Mouse (Mus musculus): ENCODE data around the gene Creb3l1. TPM values are rescaled to one million over a fixed set of nuclear protein-coding genes. Genes with fewer than 3 reads are reported as not detected.

The Creb3l1 gene
- polyA plus RNA-seq, 1 experiment from 2014 or later, result 3.6 TPM

DNA sequence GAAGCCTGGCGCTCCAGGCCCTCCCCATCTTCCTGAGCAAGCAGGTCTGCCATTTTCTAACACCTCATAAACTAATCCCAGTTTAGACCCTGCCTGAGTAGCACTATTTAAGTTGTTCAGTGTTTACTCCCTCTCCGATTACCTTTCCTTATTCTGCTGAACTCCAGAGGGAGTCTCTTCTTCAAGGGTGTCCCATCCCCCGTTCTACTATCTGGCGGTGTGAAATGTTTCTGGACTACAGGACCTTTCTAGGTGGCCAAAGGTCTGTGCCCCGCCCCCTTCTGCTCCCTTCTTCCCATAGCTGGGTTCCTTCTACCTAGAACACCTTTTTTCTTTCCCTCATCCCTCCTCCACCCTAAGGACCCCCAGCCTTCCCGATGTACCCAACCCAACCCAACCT lies 36.0 kb upstream of the Creb3l1 start:
- DNase-seq (ENCODE audit: low spot score) (no peak), ATAC-seq (ENCODE audit: low FRiP score) (no peak)
- Histone ChIP-seq H3K4me2 (replicated peaks) (peak overlapping the region; percentile 95), H3K9ac (peak overlapping the region; percentile 95), H3K27ac (peak overlapping the region; percentile 91), H3K27me3 (ENCODE audit: control insufficient read depth, insufficient read depth, low read length) (peaks cover 27% of the 10 kb centered on the region), H3K4me1 (replicated peaks; ENCODE audit: control insufficient read depth, insufficient read depth, low read length) (peaks cover 15% of the 10 kb centered on the region; the same call in 1 of the 2 replicates), H3K36me3 (replicated peaks; ENCODE audit: control insufficient read depth, insufficient read depth) (no peaks in the 10 kb centered on the region), H3K9me3 (ENCODE audit: control insufficient read depth, low read length) (no peaks in the 10 kb centered on the region), H3K4me3 (replicated peaks; ENCODE audit: low read length) (peak overlapping the region; percentile 75)
- WGBS, result 21% methylated on average over 6 of the region's 6 CpGs

DNA sequence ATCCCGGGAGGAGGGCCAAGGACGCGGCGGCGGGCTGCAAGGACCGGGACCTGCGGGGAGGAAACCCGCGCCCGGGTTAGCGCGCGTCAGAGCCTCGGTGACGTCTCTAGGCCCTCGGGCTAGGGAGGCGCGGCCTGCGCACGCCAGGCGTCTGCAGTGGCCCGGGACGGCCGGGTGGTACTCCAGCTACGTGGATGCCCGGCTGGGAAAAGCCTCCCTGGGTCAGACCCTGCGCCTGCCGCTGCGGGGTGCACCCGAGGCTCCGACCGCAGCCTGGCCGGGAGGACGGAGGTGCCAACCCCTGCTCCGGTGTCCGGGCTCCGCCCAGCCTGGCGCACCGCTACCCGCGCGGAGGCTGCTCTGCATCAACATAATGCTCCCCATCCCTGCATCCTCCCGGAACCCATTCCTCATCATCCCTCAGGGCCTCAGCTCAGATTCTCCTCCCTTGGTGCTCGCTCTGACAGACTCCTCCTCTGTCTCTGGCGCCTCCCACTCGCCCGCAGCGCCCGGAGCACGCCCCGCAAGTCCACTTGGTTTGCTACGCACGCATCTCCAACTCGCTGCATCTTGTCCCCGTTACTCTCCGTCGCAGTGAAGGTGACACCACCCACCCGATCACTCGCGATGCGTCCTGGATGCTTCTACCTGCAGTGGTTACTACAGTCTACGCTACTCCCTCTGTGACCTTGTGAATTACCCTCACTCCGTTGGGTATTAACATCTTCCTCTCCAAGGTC lies 35.3 kb upstream of the Creb3l1 start:
- Histone ChIP-seq H3K36me3 (replicated peaks; ENCODE audit: control insufficient read depth, insufficient read depth) (no peaks in the 10 kb centered on the region), H3K9ac (peak overlapping the region; percentile 95), H3K4me3 (replicated peaks; ENCODE audit: low read length) (peak overlapping the region; percentile 75), H3K4me2 (replicated peaks) (peak overlapping the region; percentile 95), H3K4me1 (replicated peaks; ENCODE audit: control insufficient read depth, insufficient read depth, low read length) (peaks cover 15% of the 10 kb centered on the region; the same call in 1 of the 2 replicates), H3K27ac (peak overlapping the region; percentile 91), H3K27me3 (ENCODE audit: control insufficient read depth, insufficient read depth, low read length) (peaks cover 32% of the 10 kb centered on the region), H3K9me3 (ENCODE audit: control insufficient read depth, low read length) (no peaks in the 10 kb centered on the region)
- ATAC-seq (ENCODE audit: low FRiP score), result peak; percentile 77
- under 1% methylated on average over 62 of the region's 63 CpGs for WGBS
- DNase-seq (ENCODE audit: low spot score), result peak; percentile 72

DNA sequence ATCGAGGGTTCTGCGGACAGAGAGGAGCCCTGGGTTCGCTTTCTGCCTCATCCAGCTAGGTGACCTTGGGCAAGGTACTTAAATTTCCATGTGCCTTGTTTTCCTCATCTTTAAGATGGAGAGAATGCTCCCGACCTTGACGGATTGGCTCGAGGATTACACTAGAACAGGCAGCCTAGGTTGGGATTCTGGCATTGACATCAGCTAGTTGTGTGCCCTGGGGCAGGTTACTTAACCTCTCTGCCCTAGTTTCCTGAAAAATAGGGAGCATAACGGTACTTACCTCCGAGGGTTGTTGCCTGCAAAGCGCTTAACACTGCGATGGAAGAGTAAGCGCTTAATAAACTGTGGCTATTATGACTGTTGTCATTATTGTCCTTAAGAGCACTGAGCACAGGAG lies 34.6 kb upstream of the Creb3l1 start:
- Histone ChIP-seq H3K9me3 (ENCODE audit: control insufficient read depth, low read length) (no peaks in the 10 kb centered on the region), H3K4me1 (replicated peaks; ENCODE audit: control insufficient read depth, insufficient read depth, low read length) (peaks cover 15% of the 10 kb centered on the region; the same call in 1 of the 2 replicates), H3K9ac (peak overlapping the region; percentile 95), H3K27me3 (ENCODE audit: control insufficient read depth, insufficient read depth, low read length) (peaks cover 39% of the 10 kb centered on the region), H3K4me3 (replicated peaks; ENCODE audit: low read length) (peak overlapping the region; percentile 75), H3K27ac (peak overlapping the region; percentile 91), H3K36me3 (replicated peaks; ENCODE audit: control insufficient read depth, insufficient read depth) (no peaks in the 10 kb centered on the region), H3K4me2 (replicated peaks) (peak overlapping the region; percentile 95)
- 1% methylated on average over 11 of the region's 11 CpGs for WGBS
- peak; percentile 58 for DNase-seq (ENCODE audit: low spot score)
- no peak for ATAC-seq (ENCODE audit: low FRiP score)

DNA sequence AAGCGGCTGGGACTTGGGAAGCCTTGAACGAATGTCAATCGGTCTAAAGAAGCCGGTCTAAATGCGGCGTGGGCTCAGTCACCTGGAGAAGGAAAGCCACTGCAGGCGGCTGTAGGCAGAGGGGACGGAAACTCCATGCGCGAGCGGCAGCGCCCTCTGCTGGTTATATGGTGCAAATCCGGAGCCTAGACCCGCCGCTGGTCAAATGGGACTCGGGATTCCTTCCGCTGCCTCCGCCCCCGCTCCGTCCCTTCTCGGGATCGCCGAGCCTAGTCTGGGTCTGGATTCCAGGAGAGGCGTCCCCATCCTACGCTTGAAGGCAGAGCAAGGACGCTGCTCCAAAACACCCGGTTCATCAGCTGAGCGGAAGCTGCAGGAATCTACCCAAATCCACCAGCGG lies 34.2 kb upstream of the Creb3l1 start:
- Histone ChIP-seq H3K9me3 (ENCODE audit: control insufficient read depth, low read length) (no peaks in the 10 kb centered on the region), H3K27ac (peak overlapping the region; percentile 91), H3K9ac (peak overlapping the region; percentile 95), H3K36me3 (replicated peaks; ENCODE audit: control insufficient read depth, insufficient read depth) (no peaks in the 10 kb centered on the region), H3K4me3 (replicated peaks; ENCODE audit: low read length) (peak overlapping the region; percentile 75), H3K4me1 (replicated peaks; ENCODE audit: control insufficient read depth, insufficient read depth, low read length) (peaks cover 15% of the 10 kb centered on the region; the same call in 1 of the 2 replicates), H3K4me2 (replicated peaks) (peak overlapping the region; percentile 95), H3K27me3 (ENCODE audit: control insufficient read depth, insufficient read depth, low read length) (peaks cover 41% of the 10 kb centered on the region)
- WGBS, result under 1% methylated on average over 29 of the region's 29 CpGs
- peak; percentile 61 for ATAC-seq (ENCODE audit: low FRiP score)
- DNase-seq (ENCODE audit: low spot score), result peak; percentile 95

DNA sequence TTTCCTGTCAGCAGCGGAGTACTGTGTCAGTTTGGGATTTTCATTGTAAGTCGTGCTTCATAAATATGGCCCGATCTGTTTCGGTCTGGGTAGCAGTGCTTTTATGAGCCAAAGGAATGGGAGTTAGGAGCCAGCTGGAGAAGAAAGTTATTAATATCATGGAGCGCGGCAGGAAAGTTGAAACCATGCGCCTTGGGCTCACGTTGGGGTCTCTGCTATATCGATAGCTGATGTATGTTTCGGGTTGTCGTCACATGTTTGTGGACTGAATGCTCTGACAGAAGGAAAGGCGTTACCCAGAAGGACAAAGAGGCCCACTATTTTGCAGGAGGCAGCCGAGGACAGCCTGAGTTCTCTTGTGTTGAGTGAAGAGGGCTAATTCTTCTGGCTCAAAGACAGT lies 32.5 kb upstream of the Creb3l1 start:
- ATAC-seq (ENCODE audit: low FRiP score) (no peak), DNase-seq (ENCODE audit: low spot score) (no peak)
- H3K4me2 ChIP-seq (replicated peaks), result no peak overlapping the region
- no peak overlapping the region for H3K4me3 ChIP-seq (replicated peaks; ENCODE audit: low read length)
- H3K9me3 ChIP-seq (ENCODE audit: control insufficient read depth, low read length), result no peaks in the 10 kb centered on the region
- H3K9ac ChIP-seq, result no peak overlapping the region
- 81% methylated on average over 13 of the region's 13 CpGs for WGBS
- H3K4me1 ChIP-seq (replicated peaks; ENCODE audit: control insufficient read depth, insufficient read depth, low read length), result peaks cover 15% of the 10 kb centered on the region; the same call in 1 of the 2 replicates
- no peaks in the 10 kb centered on the region for H3K36me3 ChIP-seq (replicated peaks; ENCODE audit: control insufficient read depth, insufficient read depth)
- no peak overlapping the region for H3K27ac ChIP-seq
- H3K27me3 ChIP-seq (ENCODE audit: control insufficient read depth, insufficient read depth, low read length), result peaks cover 36% of the 10 kb centered on the region

DNA sequence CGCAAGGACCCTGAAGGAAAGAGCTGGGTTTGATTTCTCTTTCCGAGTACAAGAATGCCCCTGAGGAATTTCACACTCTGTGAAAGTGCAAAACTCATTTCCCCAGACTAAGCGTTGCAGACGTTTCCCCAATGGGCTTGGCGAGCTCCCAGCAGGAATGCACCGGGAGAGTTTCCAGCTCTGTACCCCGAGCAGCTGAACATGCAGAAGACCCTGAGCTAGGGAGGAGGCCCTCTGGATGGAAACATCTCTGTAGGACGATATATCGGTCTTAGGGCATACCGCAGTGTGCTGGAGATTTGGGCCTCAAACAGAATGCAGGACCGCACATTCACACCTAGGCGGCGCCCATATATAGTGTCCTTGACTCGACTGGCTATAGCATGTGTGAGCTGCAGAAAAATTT lies 31.5 kb upstream of the Creb3l1 start:
- 4% methylated on average over 14 of the region's 14 CpGs for WGBS
- peak overlapping the region; percentile 67 for H3K4me2 ChIP-seq (replicated peaks)
- no peak overlapping the region for H3K27ac ChIP-seq
- H3K9ac ChIP-seq, result peak overlapping the region; percentile 44
- peaks cover 33% of the 10 kb centered on the region for H3K27me3 ChIP-seq (ENCODE audit: control insufficient read depth, insufficient read depth, low read length)
- ATAC-seq (ENCODE audit: low FRiP score) (peak; percentile 44; the same call in 1 of the 2 replicates), DNase-seq (ENCODE audit: low spot score) (peak; percentile 69)
- H3K4me1 ChIP-seq (replicated peaks; ENCODE audit: control insufficient read depth, insufficient read depth, low read length), result peaks cover 15% of the 10 kb centered on the region; the same call in 1 of the 2 replicates
- no peaks in the 10 kb centered on the region for H3K36me3 ChIP-seq (replicated peaks; ENCODE audit: control insufficient read depth, insufficient read depth)
- H3K9me3 ChIP-seq (ENCODE audit: control insufficient read depth, low read length), result no peaks in the 10 kb centered on the region
- peak overlapping the region; percentile 29 for H3K4me3 ChIP-seq (replicated peaks; ENCODE audit: low read length)

DNA sequence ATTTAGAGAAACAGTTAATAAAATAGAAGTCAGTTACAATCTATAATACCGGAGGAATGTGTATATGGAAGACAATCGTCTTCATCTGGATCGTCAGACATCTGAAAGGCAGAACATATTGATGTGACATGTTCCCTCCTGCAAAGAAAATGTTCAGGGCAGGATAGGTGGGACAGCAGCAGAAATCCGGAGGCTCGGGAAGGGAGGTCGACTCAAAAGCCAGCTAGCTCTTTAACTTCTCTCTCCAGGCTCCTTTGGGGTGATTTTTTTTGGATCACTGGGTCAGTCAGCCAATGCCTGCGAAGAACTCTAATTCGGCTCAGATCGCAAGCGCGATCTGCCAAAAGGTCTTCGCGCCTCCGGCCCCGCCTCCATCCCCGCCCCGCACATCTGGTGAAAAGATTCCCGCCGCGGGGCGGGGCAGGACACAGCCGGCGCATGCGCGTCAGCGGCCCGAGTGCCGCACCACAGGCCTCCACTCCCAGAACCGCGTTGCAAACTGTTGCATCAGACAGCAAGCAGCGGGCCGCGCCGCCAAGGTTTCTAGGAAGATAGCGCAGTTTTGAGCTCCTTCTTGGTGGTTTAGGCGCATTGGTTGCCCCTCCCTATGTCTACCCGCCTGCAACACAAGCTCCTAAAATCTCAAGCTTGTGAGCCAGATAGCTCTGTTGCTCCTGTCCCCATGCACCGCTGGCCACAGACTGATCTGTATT lies 31.0 kb upstream of the Creb3l1 start:
- H3K27ac ChIP-seq, result no peak overlapping the region

DNA sequence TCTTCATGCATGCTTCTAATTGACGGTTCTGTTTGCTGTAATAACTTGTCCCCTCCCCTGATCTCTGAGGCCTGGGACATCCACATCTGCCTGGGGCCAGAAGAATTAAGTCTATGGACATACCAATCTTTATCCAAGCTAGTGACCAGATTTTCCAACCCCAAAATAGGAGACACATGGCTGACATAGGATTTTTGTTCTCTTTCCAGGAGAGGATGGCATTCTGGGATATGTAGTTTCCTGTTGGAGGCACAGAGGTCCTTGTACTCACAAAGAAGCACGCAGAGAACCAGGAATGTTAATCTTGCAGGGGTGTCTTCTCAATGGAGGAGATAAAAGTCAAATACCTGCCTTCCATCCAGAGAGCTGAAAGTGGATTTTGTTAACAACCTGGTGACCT lies 28.5 kb upstream of the Creb3l1 start:
- Histone ChIP-seq H3K27me3 (ENCODE audit: control insufficient read depth, insufficient read depth, low read length) (peaks cover 29% of the 10 kb centered on the region), H3K4me2 (replicated peaks) (no peak overlapping the region), H3K9me3 (ENCODE audit: control insufficient read depth, low read length) (no peaks in the 10 kb centered on the region), H3K36me3 (replicated peaks; ENCODE audit: control insufficient read depth, insufficient read depth) (no peaks in the 10 kb centered on the region), H3K4me3 (replicated peaks; ENCODE audit: low read length) (no peak overlapping the region), H3K4me1 (replicated peaks; ENCODE audit: control insufficient read depth, insufficient read depth, low read length) (peaks cover 8% of the 10 kb centered on the region; the same call in 1 of the 2 replicates), H3K9ac (no peak overlapping the region), H3K27ac (no peak overlapping the region)
- WGBS, result 65% methylated on average over 2 of the region's 2 CpGs
- no peak for DNase-seq (ENCODE audit: low spot score)
- ATAC-seq (ENCODE audit: low FRiP score), result no peak

More for the DNA sequence above, 31.0 kb upstream of the Creb3l1 start:
- Histone ChIP-seq H3K4me1 (replicated peaks; ENCODE audit: control insufficient read depth, insufficient read depth, low read length) (peaks cover 15% of the 10 kb centered on the region; the same call in 1 of the 2 replicates), H3K36me3 (replicated peaks; ENCODE audit: control insufficient read depth, insufficient read depth) (no peaks in the 10 kb centered on the region), H3K4me3 (replicated peaks; ENCODE audit: low read length) (peak overlapping the region; percentile 29), H3K9me3 (ENCODE audit: control insufficient read depth, low read length) (no peaks in the 10 kb centered on the region), H3K4me2 (replicated peaks) (peak overlapping the region; percentile 67), H3K9ac (peak overlapping the region; percentile 44), H3K27me3 (ENCODE audit: control insufficient read depth, insufficient read depth, low read length) (peaks cover 29% of the 10 kb centered on the region)
- peak; percentile 86 for DNase-seq (ENCODE audit: low spot score)
- peak; percentile 61 for ATAC-seq (ENCODE audit: low FRiP score)
- WGBS, result 4% methylated on average over 38 of the region's 38 CpGs

DNA sequence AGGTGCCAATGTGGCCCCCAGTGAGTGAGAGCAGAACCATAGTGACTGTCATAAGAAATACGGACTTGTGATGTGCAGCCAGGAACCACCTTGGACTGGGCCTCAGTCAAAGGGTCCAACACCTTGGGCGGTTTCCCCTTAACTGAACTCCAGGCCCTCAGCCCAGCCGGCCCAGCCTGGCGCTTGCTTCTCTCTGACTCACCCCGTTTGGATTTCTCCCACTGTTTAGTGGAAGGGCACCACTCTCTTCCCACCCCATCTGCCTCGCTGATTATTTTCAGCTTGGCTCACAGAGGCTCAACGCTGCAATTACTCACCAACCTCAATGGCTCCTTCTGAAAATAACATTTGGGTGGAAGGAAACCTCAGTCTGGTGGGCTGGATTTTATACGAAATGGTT lies 27.9 kb upstream of the Creb3l1 start:
- ATAC-seq (ENCODE audit: low FRiP score) (no peak), DNase-seq (ENCODE audit: low spot score) (no peak)
- WGBS, result 85% methylated on average over 8 of the region's 8 CpGs
- Histone ChIP-seq H3K9ac (no peak overlapping the region), H3K36me3 (replicated peaks; ENCODE audit: control insufficient read depth, insufficient read depth) (no peaks in the 10 kb centered on the region), H3K4me3 (replicated peaks; ENCODE audit: low read length) (no peak overlapping the region), H3K27ac (no peak overlapping the region), H3K27me3 (ENCODE audit: control insufficient read depth, insufficient read depth, low read length) (peaks cover 28% of the 10 kb centered on the region), H3K9me3 (ENCODE audit: control insufficient read depth, low read length) (no peaks in the 10 kb centered on the region), H3K4me1 (replicated peaks; ENCODE audit: control insufficient read depth, insufficient read depth, low read length) (peaks cover 8% of the 10 kb centered on the region; the same call in 1 of the 2 replicates), H3K4me2 (replicated peaks) (no peak overlapping the region)
